Mouse (Mus musculus) spleen, adult 18-20 months (tissue): ENCODE measurements at regions not wholly inside any gene's neighbourhood (a gene's known extent, or its start where the extent isn't known, plus 50 kb on each side); places are given as distances from the start of the nearest gene placed in this dataset.

Experiments
- DNase-seq, 2 experiments: peaks; one replicate each; pipeline ENCODE4 v3.0.0; 2022; ENCODE audit warnings: mixed read lengths in 2 of 2

GRCm38 (mm10) chr2:50755616-50756450 is 393.1 kb downstream of the Rnd3 start:
- no peak for DNase-seq

GRCm38 (mm10) chr2:50755160-50755559 is 393.8 kb downstream of the Rnd3 start:
- DNase-seq, result no peak

- no peak for DNase-seq
Measured at GRCm38 (mm10) chr2:50752408-50752807, 396.5 kb downstream of the Rnd3 start.

DNA sequence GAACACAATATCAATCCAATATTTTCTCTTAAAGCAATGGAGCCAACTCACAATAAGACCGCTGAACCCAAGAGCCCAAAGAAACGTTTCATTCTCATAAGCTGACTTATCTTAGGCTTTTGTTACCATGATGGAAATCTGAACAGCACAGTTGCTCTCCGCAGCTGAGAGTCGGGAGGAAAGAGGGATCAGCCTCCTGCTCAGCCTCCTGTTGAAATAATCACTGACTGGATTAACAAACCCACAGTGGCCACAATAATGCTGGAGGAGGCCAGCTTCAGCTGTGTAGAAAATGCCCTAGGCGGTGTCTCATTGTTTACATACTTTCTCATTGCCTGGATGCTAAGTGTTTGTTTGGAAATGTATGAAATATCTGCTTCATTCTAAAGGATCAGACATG is 398.1 kb downstream of the Rnd3 start:
- DNase-seq, result no peak

DNA sequence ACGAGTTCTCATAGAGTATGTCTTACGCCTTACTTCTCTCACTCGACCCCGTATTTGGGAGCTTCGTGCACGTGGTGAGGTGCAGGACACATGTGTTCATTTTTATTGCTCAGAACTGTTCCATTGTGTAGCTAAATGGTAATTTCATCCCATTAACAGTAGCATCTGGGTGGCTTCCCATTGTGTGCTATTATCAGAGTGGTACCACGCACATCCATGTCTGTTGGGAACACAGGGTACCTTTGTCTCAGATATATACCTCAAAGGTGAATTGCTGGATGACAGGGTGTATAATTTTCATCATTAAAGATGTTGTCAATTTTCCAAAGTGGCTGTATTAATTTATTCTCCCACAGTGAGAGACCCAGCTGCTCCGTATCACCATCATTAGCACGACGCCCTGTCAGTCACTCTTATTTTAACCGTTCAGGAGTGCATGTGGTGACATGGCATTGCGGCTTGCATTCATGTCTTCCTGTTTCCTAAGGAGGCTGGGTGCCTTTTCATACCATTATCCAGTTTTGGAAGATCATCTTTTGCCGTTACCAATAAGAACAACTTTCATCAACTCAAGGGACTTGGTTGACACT is 404.2 kb downstream of the Rnd3 start:
- DNase-seq, result no peak

- no peak for DNase-seq
Measured at GRCm38 (mm10) chr2:50743785-50744258, 405.1 kb downstream of the Rnd3 start.

DNA sequence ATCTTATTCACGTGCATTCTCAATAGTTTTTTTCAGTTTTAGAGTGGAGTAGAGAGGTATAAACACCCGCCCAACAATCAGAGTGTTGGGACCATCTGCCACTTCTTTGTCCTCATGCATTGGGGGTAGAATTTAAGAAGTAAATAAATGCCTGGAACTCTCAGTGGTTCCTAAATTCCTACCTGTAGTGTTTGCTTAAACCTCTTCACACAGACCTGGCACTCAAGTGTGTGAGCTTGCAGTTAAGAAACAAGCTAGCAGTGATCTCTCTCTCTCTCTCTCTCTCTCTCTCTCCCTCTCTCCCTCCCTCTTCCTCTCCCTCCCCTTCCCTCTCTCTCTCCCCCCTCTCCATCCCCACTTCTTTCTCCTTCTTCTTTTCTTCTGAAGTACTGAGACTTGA is 406.5 kb downstream of the Rnd3 start:
- DNase-seq, result no peak

DNA sequence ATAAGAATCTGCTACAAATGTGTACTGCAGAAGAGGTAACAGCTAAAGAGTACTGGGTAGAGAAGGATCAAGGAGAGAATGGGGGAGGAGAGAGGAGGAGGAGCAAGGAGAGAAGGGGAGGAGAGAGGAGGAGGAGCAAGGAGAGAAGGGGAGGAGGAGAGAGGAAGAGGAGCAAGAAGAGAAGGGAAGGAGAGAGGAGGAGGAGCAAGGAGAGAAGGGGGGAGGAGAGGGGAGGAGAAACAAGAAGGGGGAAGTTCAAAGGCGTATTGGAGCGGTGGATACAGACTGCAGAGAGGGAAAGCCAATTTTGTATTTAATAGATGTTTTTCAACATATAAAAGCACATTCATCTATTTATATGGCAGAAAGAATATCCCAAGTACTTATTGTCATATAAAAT is 407.6 kb downstream of the Rnd3 start:
- DNase-seq, result no peak

DNA sequence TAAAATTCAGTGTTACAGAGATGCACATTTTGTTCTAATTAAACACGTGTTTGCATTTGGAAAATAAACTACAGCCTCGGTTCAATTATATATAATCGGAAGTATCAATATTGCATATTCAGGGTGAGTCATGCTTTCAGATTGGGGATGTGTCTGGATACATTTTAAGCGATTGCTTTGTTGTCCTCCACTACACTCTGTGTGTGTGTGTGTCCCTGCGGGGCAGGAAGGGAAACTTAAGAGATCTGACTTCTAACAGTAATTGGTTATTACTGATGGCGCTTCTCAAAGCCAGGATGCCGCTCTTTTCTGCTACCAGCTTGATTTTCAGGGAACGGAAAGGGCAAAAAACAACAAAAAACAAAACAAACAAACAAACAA is 409.3 kb downstream of the Rnd3 start:
- no peak for DNase-seq

GRCm38 (mm10) chr2:50738936-50739598 is 409.8 kb downstream of the Rnd3 start:
- no peak for DNase-seq

DNA sequence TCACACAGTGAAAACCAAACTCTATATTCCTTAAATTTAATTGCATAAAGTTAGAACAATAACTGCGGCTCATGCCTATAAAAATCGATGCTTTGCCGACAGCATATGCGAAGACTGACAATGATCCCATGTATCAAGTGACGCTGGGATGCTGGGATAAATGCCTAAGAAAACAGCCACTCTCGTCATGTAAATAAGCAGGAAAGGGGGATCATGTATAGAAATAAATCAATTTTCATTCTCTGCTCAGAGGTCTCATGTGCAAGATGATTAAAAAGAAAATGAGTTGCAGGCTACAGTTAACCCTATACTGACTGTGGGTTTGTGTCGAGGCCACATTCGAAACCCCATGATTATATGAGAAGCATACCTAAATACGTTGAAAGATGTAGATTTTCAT is 411.2 kb downstream of the Rnd3 start:
- no peak for DNase-seq

GRCm38 (mm10) chr2:50735029-50735428 is 413.9 kb downstream of the Rnd3 start:
- no peak for DNase-seq

DNA sequence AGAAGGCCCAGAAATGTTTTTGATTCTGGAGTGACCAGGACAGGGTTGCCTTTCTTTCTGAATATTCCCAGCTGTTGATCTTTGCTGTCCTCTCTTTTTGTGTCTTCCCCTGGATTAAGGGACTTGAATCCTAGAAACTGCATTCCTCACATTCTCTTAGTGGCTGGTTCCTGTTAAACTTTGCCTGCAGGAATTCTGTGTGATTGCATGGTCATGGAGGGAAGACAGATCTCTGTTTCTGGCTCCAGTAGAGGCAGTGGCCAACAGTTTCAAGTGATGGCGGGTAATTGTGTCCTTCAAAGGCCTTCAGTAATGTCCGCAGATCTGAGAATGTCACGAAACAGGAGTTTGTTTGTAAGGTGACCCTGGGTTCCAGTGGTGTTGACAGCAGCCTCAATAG is 410.1 kb upstream of the Mmadhc start:
- DNase-seq, result no peak

- DNase-seq, result no peak
Measured at GRCm38 (mm10) chr2:50704297-50704696, 407.7 kb upstream of the Mmadhc start.

- no peak for DNase-seq
Measured at GRCm38 (mm10) chr2:50702584-50703450, 406.2 kb upstream of the Mmadhc start.

- no peak for DNase-seq
Measured at GRCm38 (mm10) chr2:50698841-50699240, 402.2 kb upstream of the Mmadhc start.

DNA sequence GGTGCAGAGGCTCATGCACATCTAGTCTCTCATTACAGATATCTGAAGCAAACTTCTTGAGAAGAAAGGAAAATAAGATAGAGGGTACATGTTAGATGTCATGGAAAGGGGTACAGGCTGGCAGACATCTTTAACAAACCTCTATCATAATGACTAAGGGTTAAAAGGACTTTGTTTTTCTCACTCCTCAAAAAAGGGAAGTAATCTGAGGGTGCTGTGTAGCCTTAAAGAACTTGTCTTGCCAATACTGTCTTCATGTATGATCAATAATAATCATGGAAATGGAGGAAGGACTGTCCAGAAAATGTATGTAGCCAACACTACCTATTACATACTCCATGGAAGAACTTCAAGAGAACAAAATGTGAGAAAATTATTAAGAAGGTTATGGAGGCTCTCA is 400.0 kb upstream of the Mmadhc start:
- no peak for DNase-seq

- DNase-seq, result no peak
Measured at GRCm38 (mm10) chr2:50694849-50695248, 398.2 kb upstream of the Mmadhc start.

DNA sequence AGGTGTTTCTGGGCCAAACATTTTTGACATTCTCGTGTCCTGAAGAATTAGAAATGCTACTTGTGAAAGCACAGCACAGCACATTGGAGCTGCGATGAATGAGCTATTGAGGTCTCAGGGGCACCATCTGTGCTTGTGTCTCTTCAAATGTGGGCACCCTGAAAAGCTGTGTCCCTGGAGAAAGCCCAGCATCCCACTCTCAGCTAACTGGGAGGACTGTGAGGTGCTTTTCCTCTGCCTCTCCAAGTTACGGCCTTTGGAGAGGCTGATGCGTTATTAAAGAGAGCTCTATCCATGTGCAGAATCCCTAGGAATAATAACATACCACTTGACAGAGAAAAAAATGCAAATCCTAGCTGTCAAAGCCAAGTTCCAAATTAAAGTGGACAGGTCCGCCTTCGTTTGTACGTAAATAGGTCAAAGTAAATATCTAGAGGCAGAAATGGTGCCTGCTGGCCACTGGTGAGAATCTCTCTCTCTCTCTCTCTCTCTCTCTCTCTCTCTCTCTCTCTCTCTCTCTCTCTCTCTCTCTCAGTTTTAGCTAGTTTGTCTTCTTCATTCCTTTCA is 397.3 kb upstream of the Mmadhc start:
- DNase-seq, result no peak

DNA sequence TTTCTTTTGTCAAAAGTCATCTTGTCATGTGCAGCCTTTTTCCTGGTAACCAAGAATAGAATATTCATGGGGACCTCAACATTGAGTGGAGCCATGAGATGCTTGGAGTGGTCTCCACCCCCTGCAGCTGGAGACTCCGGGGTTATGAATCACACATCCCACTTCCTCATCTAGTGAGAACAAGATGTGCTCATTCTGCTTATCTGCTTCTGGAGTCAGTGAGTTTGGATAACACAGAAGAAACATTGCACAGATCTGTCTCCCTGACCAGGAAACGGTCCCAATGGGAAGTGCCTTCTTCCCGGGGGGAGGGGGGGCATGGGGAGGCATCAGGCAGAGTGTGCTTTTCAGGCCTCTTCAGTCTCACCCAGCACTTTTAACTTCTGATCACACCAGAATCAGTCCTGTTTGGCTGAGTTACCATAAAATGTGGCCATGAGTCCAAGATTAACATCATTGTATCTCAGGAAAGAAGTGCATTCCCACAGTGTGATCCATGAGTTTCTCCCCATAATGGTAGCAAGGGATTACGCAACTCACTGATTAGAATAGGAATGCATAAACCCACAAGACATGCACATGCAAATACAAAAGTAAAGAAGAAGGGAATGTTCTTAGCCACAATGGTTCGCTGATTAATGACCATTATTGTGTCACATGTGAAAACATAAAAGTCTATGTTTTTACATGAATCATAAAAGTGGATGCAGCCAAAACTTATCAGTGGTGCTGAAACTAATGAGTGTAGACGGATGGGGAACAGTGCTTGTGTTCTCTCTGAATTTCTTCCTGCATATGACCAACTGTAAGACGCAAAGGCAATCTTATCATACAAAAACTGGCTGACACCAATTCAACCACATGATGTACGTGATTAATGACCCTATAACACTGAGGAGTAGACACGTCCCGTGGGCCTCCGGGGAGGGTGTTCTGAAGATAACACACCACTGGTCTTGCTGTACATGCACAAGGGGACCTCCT is 393.8 kb upstream of the Mmadhc start:
- no peak for DNase-seq

DNA sequence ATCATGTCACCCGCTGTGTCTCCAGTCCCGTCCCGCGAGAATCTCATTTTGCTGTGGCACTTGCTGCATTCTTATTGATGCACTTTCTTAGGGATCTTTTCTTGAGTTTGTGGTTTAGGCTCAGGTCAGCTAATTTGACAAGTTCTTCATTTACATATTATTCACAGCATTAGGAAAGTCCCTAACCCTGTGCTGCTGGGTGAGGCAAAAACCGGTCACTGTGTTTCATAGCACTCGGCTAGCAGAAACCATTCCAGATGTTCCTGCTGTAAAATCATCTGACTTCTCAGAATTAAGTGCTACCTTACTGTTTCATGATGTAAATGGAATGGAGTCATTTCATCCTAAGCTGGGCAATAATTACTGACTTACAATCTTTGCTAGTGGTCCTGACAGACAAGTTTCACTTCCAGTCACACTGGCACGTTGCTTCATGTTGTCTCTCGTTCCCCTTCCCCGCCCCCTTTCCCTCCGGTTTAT is 391.1 kb upstream of the Mmadhc start:
- peak in 1 of 2 experiments; percentile 16 for DNase-seq
